Mouse (Mus musculus): ENCODE results near the gene Rhoa.

- TF ChIP-seq POLR2A (IDR thresholded peaks at IDR 0.05; ENCODE audit: insufficient read depth, low read length) (no peak), CTCF (IDR thresholded peaks at IDR 0.05; ENCODE audit: low read depth, low read length) (no peak)
Measured at GRCm38 (mm10) chr9:108289347-108289746, 16.6 kb upstream of the Rhoa start.

Data from ES-Bruce4 (cell line).